Mouse (Mus musculus) G1E (cell line): Measurements from ENCODE around the gene Rps7.

Experiments
- CTCF ChIP-seq: IDR thresholded peaks from 2 replicates; pipeline ENCODE4 v1.5.1; 2012; ENCODE audit warnings: low read depth, low read length, inconsistent platforms, mixed read lengths
- GATA1 ChIP-seq: IDR thresholded peaks from 2 replicates; pipeline ENCODE4 v1.6.1; 2012; ENCODE audit warnings: borderline replicate concordance, low read length, inconsistent platforms, mixed read lengths
- GATA2 ChIP-seq: IDR thresholded peaks from 2 replicates; pipeline ENCODE4 v1.6.1; 2012; ENCODE audit warnings: low read depth, low read length, inconsistent platforms, borderline replicate concordance
- POLR2AphosphoS5 ChIP-seq: IDR thresholded peaks from 2 replicates; pipeline ENCODE4 v1.6.1; 2012; ENCODE audit warnings: low read depth, low read length, inconsistent platforms; ENCODE audit not compliant: insufficient replicate concordance
- TAL1 ChIP-seq: conservative IDR thresholded peaks from 2 replicates; pipeline ENCODE4 v1.6.1; 2012; ENCODE audit warnings: low read depth, low read length, inconsistent platforms, mixed read lengths

DNA sequence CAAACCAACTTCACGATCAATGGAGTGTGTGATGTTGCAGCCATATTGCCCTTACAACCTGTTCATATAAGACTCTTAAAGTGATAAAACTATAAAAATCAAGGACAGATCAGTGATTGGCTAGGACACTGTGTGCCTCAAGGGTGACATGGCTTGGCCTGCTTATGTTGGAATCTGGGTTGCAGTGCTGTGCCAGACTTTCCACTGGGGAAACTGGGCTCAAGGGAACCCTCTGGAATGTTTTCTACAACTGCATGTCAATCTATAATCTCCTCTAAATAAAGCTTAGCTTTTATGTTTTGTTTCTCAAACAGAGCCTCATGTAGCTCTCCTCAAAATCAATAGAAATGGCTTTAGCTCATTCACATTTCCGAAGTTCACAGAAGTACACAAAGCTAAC lies 11.5 kb downstream of the Rps7 start:
- TF ChIP-seq CTCF (no peak), TAL1 (no peak), GATA1 (no peak), GATA2 (no peak), POLR2AphosphoS5 (no peak)
